In the genomic region with DNA sequence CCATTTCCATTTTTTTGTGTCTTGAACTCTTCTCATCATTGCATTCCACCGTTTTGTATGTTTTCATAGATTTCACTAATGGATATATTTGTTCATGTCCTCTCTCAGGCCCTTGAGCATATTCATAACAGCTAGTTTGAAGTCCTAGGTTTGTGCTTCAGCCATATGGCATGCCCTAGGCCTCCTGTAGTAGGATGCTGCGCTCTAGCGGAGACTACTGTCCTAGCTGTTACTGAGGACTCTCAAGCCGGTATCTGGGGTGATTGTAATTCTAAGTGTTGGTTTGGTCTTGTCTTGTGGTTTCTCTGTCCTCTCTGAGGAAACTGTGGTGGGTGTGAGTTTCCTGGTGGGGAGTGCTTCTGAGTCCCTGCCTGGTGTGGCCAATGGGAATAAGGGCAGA, we compare ENCODE assay signal across 10 mouse cellular contexts. TPM values are rescaled to one million over a fixed set of nuclear protein-coding genes. Genes with fewer than 3 reads are reported as not detected.
DNase-seq lines count a peak whose midpoint lies in the region; ATAC-seq and TF ChIP-seq lines count a peak whose summit lies in the region.
"Had no signal": no experiment of that assay in that cellular context is flagged by ENCODE, and none has a peak within 500 bp of the region (broad histone marks: within the 10 kb centered on the region; RNA-seq: fewer than 3 reads in every experiment).

No protein-coding gene starts in this region.

- no peak overlapping the region for H3K4me3 ChIP-seq in left cerebral cortex, adult 2 months
- H3K4me3 ChIP-seq in ES-E14 (ENCODE audit: insufficient read depth in 1 of 2, low read depth in 1 of 2, low read length in 2 of 2, poor library complexity in 1 of 2, severe bottlenecking in 1 of 2) = no peak overlapping the region
- no peak overlapping the region for H3K4me3 ChIP-seq in forebrain, embryonic 16.5 days (replicated peaks; ENCODE audit: low read length)
- H3K4me3 ChIP-seq: erythroblast, embryonic 14.5 days; limb, embryonic 13.5 days; stomach, embryonic 15.5 days had no signal

- H3K27ac ChIP-seq in left cerebral cortex, adult 2 months = no peak overlapping the region
- H3K27ac ChIP-seq in ES-E14 (ENCODE audit: insufficient read depth, low read depth, low read length, poor library complexity, severe bottlenecking) = no peak overlapping the region
- H3K27ac ChIP-seq in forebrain, embryonic 16.5 days (ENCODE audit: low read length) = no peak overlapping the region
- H3K27ac ChIP-seq: limb, embryonic 13.5 days; stomach, embryonic 15.5 days had no signal

- H3K9me3 ChIP-seq in ES-E14 (ENCODE audit: control insufficient read depth, insufficient read depth, low read depth, low read length) = no peaks in the 10 kb centered on the region
- no peaks in the 10 kb centered on the region for H3K9me3 ChIP-seq in forebrain, embryonic 16.5 days (ENCODE audit: control insufficient read depth, low read length)
- H3K9me3 ChIP-seq: limb, embryonic 13.5 days; stomach, embryonic 15.5 days had no signal

- 29% methylated on average over 4 of the region's 4 CpGs for WGBS in forebrain, embryonic 16.5 days

- peak; percentile 63 for TF ChIP-seq CTCF in left cerebral cortex, adult 2 months (IDR thresholded peaks at IDR 0.05)

- no peak for DNase-seq in left cerebral cortex, adult 2 months (ENCODE audit: extremely low spot score in 1 of 2, low spot score in 2 of 2)
- no peak for DNase-seq in left cerebral cortex, postnatal 10 days (ENCODE audit: extremely low spot score in 1 of 2, low spot score in 2 of 2)
- DNase-seq in ES-E14 (ENCODE audit: low read depth, low spot score) = no peak
- peak; percentile 49 for DNase-seq in cerebellum, adult 11 months
- peak; percentile 29 to 43 for DNase-seq in natural killer cell, adult 2 months (ENCODE audit: low spot score in 2 of 2)
- DNase-seq in c-Kit-positive CD71-positive TER-119-positive erythroid progenitor cells, embryonic 14.5 days (ENCODE audit: low spot score) = no peak

- H3K36me3 ChIP-seq in ES-E14 (ENCODE audit: control insufficient read depth, insufficient read depth, low read length, poor library complexity, severe bottlenecking) = no peaks in the 10 kb centered on the region
- 0 out of 2 replicates have a peak, but pooled peaks cover 2% of the 10 kb centered on the region for H3K36me3 ChIP-seq in forebrain, embryonic 16.5 days (ENCODE audit: control insufficient read depth, insufficient read depth)
- H3K36me3 ChIP-seq: limb, embryonic 13.5 days; stomach, embryonic 15.5 days had no signal

- H3K27me3 ChIP-seq in forebrain, embryonic 16.5 days (replicated peaks; ENCODE audit: control insufficient read depth, insufficient read depth, low read length) = no peaks in the 10 kb centered on the region
- H3K27me3 ChIP-seq: limb, embryonic 13.5 days; stomach, embryonic 15.5 days had no signal

- H3K4me1 ChIP-seq in ES-E14 (ENCODE audit: control insufficient read depth in 2 of 2, insufficient read depth in 2 of 2, low read length in 2 of 2, poor library complexity in 1 of 2) = no peaks in the 10 kb centered on the region
- no peaks in the 10 kb centered on the region for H3K4me1 ChIP-seq in forebrain, embryonic 16.5 days (replicated peaks; ENCODE audit: control insufficient read depth, insufficient read depth, low read length)
- H3K4me1 ChIP-seq: limb, embryonic 13.5 days; stomach, embryonic 15.5 days had no signal

- no peak overlapping the region for H3K4me2 ChIP-seq in forebrain, embryonic 16.5 days (ENCODE audit: low read length)
- H3K4me2 ChIP-seq: limb, embryonic 13.5 days; stomach, embryonic 15.5 days had no signal

- ATAC-seq in forebrain, embryonic 16.5 days = peak; percentile 73

- intact Hi-C loops in left cerebral cortex, adult 2 months (cut with DNase I) = no loop called here
- intact Hi-C loops in left cerebral cortex, postnatal 10 days (cut with DNase I) = no loop called here

- in situ Hi-C loops in ES-E14 (cut with MboI; ENCODE audit: low sequenced_read_pairs in 2 of 2, unreplicated experiment in 2 of 2) = no loop called here

- no peak overlapping the region for H3K9ac ChIP-seq in ES-E14 (ENCODE audit: insufficient read depth, low read depth, low read length, poor library complexity, severe bottlenecking)
- H3K9ac ChIP-seq in forebrain, embryonic 16.5 days (replicated peaks; ENCODE audit: low read depth, low read length) = no peak overlapping the region
- H3K9ac ChIP-seq: limb, embryonic 13.5 days; stomach, embryonic 15.5 days had no signal

TF ChIP-seq in ES-E14, 5 proteins besides CTCF, POLR2A, EP300 and RAD21:
- peak; percentile 61 for TF ChIP-seq ZC3H11A (IDR thresholded peaks at IDR 0.05; ENCODE audit: borderline replicate concordance, low read depth, low read length)
- TF ChIP-seq HCFC1 (IDR thresholded peaks at IDR 0.05; ENCODE audit: borderline replicate concordance, insufficient read depth, low read length) = no peak

RNA-seq across cellular contexts. Expression of a gene that starts 50.1 kb away (rescaled TPM):
- total RNA-seq in left cerebral cortex, adult 2 months (2021) = not detected
- total RNA-seq in left cerebral cortex, postnatal 10 days (2021) = under 1 TPM in 1 of 2 experiments, not detected in 1; 0.32 TPM
- total RNA-seq in ES-E14 (2012; rRNA removed) = not detected in 2 replicates
- polyA plus RNA-seq in forebrain, embryonic 16.5 days (2015; fragmentation: Nextera tagmentation; extraction: Ambion mirVana) = not detected in 2 replicates
- polyA plus RNA-seq: erythroblast, embryonic 14.5 days; limb, embryonic 13.5 days; stomach, embryonic 15.5 days had no signal

Comparison
In these comparisons a context has a peak if more than half of its experiments do, and no peak if none do; other contexts are left out.
1. DNase-seq: peak in cerebellum, adult 11 months (single experiment) and natural killer cell, adult 2 months (2 of 2); none in left cerebral cortex, adult 2 months (0 of 2), left cerebral cortex, postnatal 10 days (0 of 2), ES-E14 (single experiment) and c-Kit-positive CD71-positive TER-119-positive erythroid progenitor cells, embryonic 14.5 days (single experiment).